9 mouse cellular contexts compared by ENCODE assay signal in the genomic region with DNA sequence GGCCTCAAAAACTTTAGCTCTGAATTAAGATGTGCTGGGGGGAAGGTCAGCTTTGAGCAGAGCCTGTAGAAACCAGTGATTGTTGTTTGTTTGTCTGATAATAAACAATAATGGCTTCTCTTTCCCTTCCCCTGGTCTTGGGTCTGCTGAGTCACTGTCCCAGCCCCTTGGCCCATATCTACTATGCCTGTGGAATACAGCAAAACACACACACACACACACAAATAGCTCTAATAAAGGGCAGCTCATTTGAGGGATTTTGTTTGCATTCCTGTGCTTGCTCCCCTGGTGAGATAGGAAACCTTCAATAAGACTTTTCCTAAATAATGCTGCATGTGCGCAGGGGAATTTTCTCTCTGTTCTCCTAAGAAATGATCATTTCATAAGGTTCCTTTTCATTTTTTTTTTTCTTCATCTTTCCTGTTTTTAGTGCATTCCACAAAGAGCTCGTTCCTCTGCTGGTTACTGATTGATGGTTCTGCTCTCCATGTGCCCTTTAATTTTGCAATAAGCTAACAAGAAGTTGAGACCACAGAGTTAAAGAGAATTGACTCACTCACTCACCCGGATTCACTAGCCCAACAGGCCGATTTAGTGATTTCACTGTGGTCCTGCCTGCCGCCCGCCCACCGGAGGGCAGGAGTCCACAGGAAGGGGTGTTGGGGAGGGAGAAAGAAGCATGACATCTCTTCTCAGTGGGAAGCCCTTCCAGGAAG.
DNase-seq lines count a peak whose midpoint lies in the region; ATAC-seq lines count a peak whose summit lies in the region.
"Had no signal": no experiment of that assay in that cellular context is flagged by ENCODE, and none has a peak within 500 bp of the region (broad histone marks: within the 10 kb centered on the region; RNA-seq: fewer than 3 reads in every experiment).

No protein-coding gene starts in this region.

- ATAC-seq in heart, embryonic 11.5 days (replicated peaks; ENCODE audit: insufficient number of reproducible peaks, low FRiP score, low TSS enrichment), result no peak
- peak; percentile 68 for ATAC-seq in liver, embryonic 13.5 days (ENCODE audit: low read depth)

- 0 out of 2 replicates have a peak overlapping the region, but pooled peaks have one; percentile 16 for H3K27ac ChIP-seq in heart, embryonic 11.5 days (ENCODE audit: low read depth, low read length)
- H3K27ac ChIP-seq in liver, embryonic 13.5 days, result peak overlapping the region; percentile 76

- H3K9ac ChIP-seq in heart, embryonic 11.5 days (ENCODE audit: low read depth, low read length), result no peak overlapping the region
- H3K9ac ChIP-seq in liver, embryonic 13.5 days, result no peak overlapping the region

- H3K4me2 ChIP-seq in heart, embryonic 11.5 days, result no peak overlapping the region
- no peak overlapping the region for H3K4me2 ChIP-seq in liver, embryonic 13.5 days

- intact Hi-C loops in heart, postnatal 36 days (cut with DNase I), result no loop called here

- WGBS in heart, embryonic 11.5 days (ENCODE audit: insufficient replicate concordance), result 65% methylated on average over 7 of the region's 7 CpGs
- WGBS in liver, embryonic 13.5 days (ENCODE audit: insufficient replicate concordance), result 46% methylated on average over 7 of the region's 7 CpGs

- no peaks in the 10 kb centered on the region for H3K9me3 ChIP-seq in heart, embryonic 11.5 days (replicated peaks; ENCODE audit: control insufficient read depth, low read length)
- no peaks in the 10 kb centered on the region for H3K9me3 ChIP-seq in liver, embryonic 13.5 days (replicated peaks)
- H3K9me3 ChIP-seq: G1E had no signal

- no peak overlapping the region for H3K4me3 ChIP-seq in heart, embryonic 11.5 days (ENCODE audit: low read depth, low read length)
- H3K4me3 ChIP-seq in liver, embryonic 13.5 days (replicated peaks), result no peak overlapping the region

- no peaks in the 10 kb centered on the region for H3K36me3 ChIP-seq in heart, embryonic 11.5 days (ENCODE audit: control insufficient read depth, insufficient read depth, low read length)
- no peaks in the 10 kb centered on the region for H3K36me3 ChIP-seq in liver, embryonic 13.5 days

- H3K27me3 ChIP-seq in heart, embryonic 11.5 days (ENCODE audit: control insufficient read depth, insufficient read depth, low read length), result no peaks in the 10 kb centered on the region
- H3K27me3 ChIP-seq in liver, embryonic 13.5 days, result no peaks in the 10 kb centered on the region

- no peak for DNase-seq in heart, adult 9 months (ENCODE audit: low spot score in 2 of 2)
- peak; percentile 28 for DNase-seq in T-cell, adult 2 months (ENCODE audit: low spot score)
- DNase-seq in heart, postnatal 36 days, result peak; percentile 30 to 34
- no peak for DNase-seq in liver, embryonic 13.5 days
- DNase-seq in yolk sac, embryonic 10.5 days (ENCODE audit: low spot score), result peak; percentile 82
- DNase-seq in layer of hippocampus, adult 18-20 months (ENCODE audit: low spot score in 2 of 2), result no peak
- DNase-seq in retina, postnatal 1 day, result no peak

- H3K4me1 ChIP-seq in heart, embryonic 11.5 days (ENCODE audit: control insufficient read depth, insufficient read depth, low read length), result peaks cover 4% of the 10 kb centered on the region; the same call in 1 of the 2 replicates
- peaks cover 19% of the 10 kb centered on the region for H3K4me1 ChIP-seq in liver, embryonic 13.5 days (replicated peaks)

Comparison
In these comparisons a context has a peak if more than half of its experiments do, and no peak if none do; other contexts are left out.
1. DNase-seq: peak in T-cell, adult 2 months (single experiment), heart, postnatal 36 days (2 of 2) and yolk sac, embryonic 10.5 days (single experiment); none in heart, adult 9 months (0 of 2), liver, embryonic 13.5 days (single experiment), layer of hippocampus, adult 18-20 months (0 of 2) and retina, postnatal 1 day (single experiment).